Mouse (Mus musculus) left cerebral cortex, adult 11 months (tissue): Measurements from ENCODE around the gene Gm3625.
"Not testable (repeated sequence)": the region's sequence is repeated elsewhere in the genome, so short reads cannot be mapped to it uniquely, and the experiment has no call there.

ENCODE experiments used
- DNase-seq: peaks from one replicate; pipeline ENCODE4 v3.0.0; 2022; ENCODE audit warnings: low spot score

Gm3625 gene

GRCm38 (mm10) chr12:4555451-4555850 is 37.3 kb downstream of the Gm3625 start:
- no peak for DNase-seq

- DNase-seq = not testable (repeated sequence)
Measured at GRCm38 (mm10) chr12:4553704-4554103, 39.0 kb downstream of the Gm3625 start.

- DNase-seq = peak; percentile 75
Measured at GRCm38 (mm10) chr12:4548053-4549013, 44.4 kb downstream of the Gm3625 start.

GRCm38 (mm10) chr12:4547557-4547956 is 45.2 kb downstream of the Gm3625 start:
- DNase-seq = no peak

- no peak for DNase-seq
Measured at GRCm38 (mm10) chr12:4546491-4546890, 46.2 kb downstream of the Gm3625 start.

GRCm38 (mm10) chr12:4545425-4545824 is 47.3 kb downstream of the Gm3625 start:
- DNase-seq = no peak

GRCm38 (mm10) chr12:4544400-4544919 is 48.3 kb downstream of the Gm3625 start:
- no peak for DNase-seq
